In genomic region chr5:124433048-124433447, GRCm38 (mm10) we compare ENCODE assay signal across 13 mouse cellular contexts. TPM values are rescaled to one million over a fixed set of nuclear protein-coding genes. Genes with fewer than 3 reads are reported as not detected.
DNase-seq lines count a peak whose midpoint lies in the region; ATAC-seq and TF ChIP-seq lines count a peak whose summit lies in the region.
"Had no signal": no experiment of that assay in that cellular context is flagged by ENCODE, and none has a peak within 500 bp of the region (broad histone marks: within the 10 kb centered on the region; RNA-seq: fewer than 3 reads in every experiment).

No protein-coding gene starts in this region.

- no peak overlapping the region for H3K4me2 ChIP-seq in forebrain, embryonic 15.5 days (replicated peaks)
- no peak overlapping the region for H3K4me2 ChIP-seq in forebrain, embryonic 16.5 days (ENCODE audit: low read length)
- no peak overlapping the region for H3K4me2 ChIP-seq in intestine, embryonic 15.5 days (replicated peaks)
- H3K4me2 ChIP-seq in intestine, postnatal 0 days (replicated peaks; ENCODE audit: low read depth): no peak overlapping the region
- H3K4me2 ChIP-seq in lung, embryonic 16.5 days (ENCODE audit: low read depth, low read length): no peak overlapping the region
- H3K4me2 ChIP-seq in limb, embryonic 15.5 days: no peak overlapping the region
- H3K4me2 ChIP-seq: embryonic facial prominence, embryonic 13.5 days; limb, embryonic 13.5 days; midbrain, embryonic 11.5 days had no signal

- no peaks in the 10 kb centered on the region for H3K36me3 ChIP-seq in forebrain, embryonic 15.5 days
- no peaks in the 10 kb centered on the region for H3K36me3 ChIP-seq in forebrain, embryonic 16.5 days (ENCODE audit: control insufficient read depth, insufficient read depth)
- no peaks in the 10 kb centered on the region for H3K36me3 ChIP-seq in intestine, embryonic 15.5 days
- H3K36me3 ChIP-seq in intestine, postnatal 0 days (ENCODE audit: control insufficient read depth, insufficient read depth): no peaks in the 10 kb centered on the region
- H3K36me3 ChIP-seq in lung, embryonic 16.5 days (ENCODE audit: control insufficient read depth, insufficient read depth, low read length): no peaks in the 10 kb centered on the region
- no peaks in the 10 kb centered on the region for H3K36me3 ChIP-seq in limb, embryonic 15.5 days
- H3K36me3 ChIP-seq: embryonic facial prominence, embryonic 13.5 days; limb, embryonic 13.5 days had no signal

- no peak overlapping the region for H3K4me3 ChIP-seq in forebrain, embryonic 15.5 days
- H3K4me3 ChIP-seq in forebrain, embryonic 16.5 days (replicated peaks; ENCODE audit: low read length): no peak overlapping the region
- H3K4me3 ChIP-seq in intestine, embryonic 15.5 days (replicated peaks): no peak overlapping the region
- no peak overlapping the region for H3K4me3 ChIP-seq in intestine, postnatal 0 days (ENCODE audit: low read depth, low read length)
- no peak overlapping the region for H3K4me3 ChIP-seq in lung, embryonic 16.5 days (ENCODE audit: low read length)
- H3K4me3 ChIP-seq in limb, embryonic 15.5 days: no peak overlapping the region
- H3K4me3 ChIP-seq: embryonic facial prominence, embryonic 13.5 days; limb, embryonic 13.5 days had no signal

- ATAC-seq in forebrain, embryonic 15.5 days (replicated peaks): peak; percentile 16; the same call in 1 of the 2 replicates
- no peak for ATAC-seq in forebrain, embryonic 16.5 days
- peak; percentile 35; the same call in 1 of the 2 replicates for ATAC-seq in intestine, embryonic 15.5 days
- no peak for ATAC-seq in intestine, postnatal 0 days
- 0 out of 2 replicates have a peak, but pooled peaks have one; percentile 8 for ATAC-seq in lung, embryonic 16.5 days (ENCODE audit: low read depth)
- peak; percentile 30; the same call in 1 of the 2 replicates for ATAC-seq in limb, embryonic 15.5 days (ENCODE audit: insufficient number of reproducible peaks, low FRiP score, low TSS enrichment, low read depth)

- H3K27ac ChIP-seq in forebrain, embryonic 15.5 days (replicated peaks): no peak overlapping the region
- no peak overlapping the region for H3K27ac ChIP-seq in forebrain, embryonic 16.5 days (ENCODE audit: low read length)
- no peak overlapping the region for H3K27ac ChIP-seq in intestine, embryonic 15.5 days
- H3K27ac ChIP-seq in intestine, postnatal 0 days (ENCODE audit: low read depth, low read length): no peak overlapping the region
- H3K27ac ChIP-seq in lung, embryonic 16.5 days (ENCODE audit: low read length): no peak overlapping the region
- H3K27ac ChIP-seq in limb, embryonic 15.5 days: no peak overlapping the region
- H3K27ac ChIP-seq: embryonic facial prominence, embryonic 13.5 days; limb, embryonic 13.5 days; liver, embryonic 14.5 days; stomach, postnatal 0 days had no signal

- H3K9me3 ChIP-seq in forebrain, embryonic 15.5 days: no peaks in the 10 kb centered on the region
- no peaks in the 10 kb centered on the region for H3K9me3 ChIP-seq in forebrain, embryonic 16.5 days (ENCODE audit: control insufficient read depth, low read length)
- H3K9me3 ChIP-seq in intestine, embryonic 15.5 days: no peaks in the 10 kb centered on the region
- H3K9me3 ChIP-seq in intestine, postnatal 0 days (ENCODE audit: control insufficient read depth): no peaks in the 10 kb centered on the region
- H3K9me3 ChIP-seq in lung, embryonic 16.5 days (ENCODE audit: control insufficient read depth, low read length): no peaks in the 10 kb centered on the region
- H3K9me3 ChIP-seq in limb, embryonic 15.5 days: no peaks in the 10 kb centered on the region
- H3K9me3 ChIP-seq: embryonic facial prominence, embryonic 13.5 days; limb, embryonic 13.5 days had no signal

- no peak overlapping the region for H3K9ac ChIP-seq in forebrain, embryonic 15.5 days (replicated peaks)
- H3K9ac ChIP-seq in forebrain, embryonic 16.5 days (replicated peaks; ENCODE audit: low read depth, low read length): no peak overlapping the region
- no peak overlapping the region for H3K9ac ChIP-seq in intestine, embryonic 15.5 days
- H3K9ac ChIP-seq in intestine, postnatal 0 days (ENCODE audit: low read depth, low read length): no peak overlapping the region
- H3K9ac ChIP-seq in lung, embryonic 16.5 days (ENCODE audit: low read length): no peak overlapping the region
- no peak overlapping the region for H3K9ac ChIP-seq in limb, embryonic 15.5 days
- H3K9ac ChIP-seq: embryonic facial prominence, embryonic 13.5 days; forebrain, postnatal 0 days; limb, embryonic 13.5 days; liver, embryonic 14.5 days had no signal

- 72% methylated on average over 2 of the region's 2 CpGs for WGBS in forebrain, embryonic 15.5 days
- 82% methylated on average over 2 of the region's 2 CpGs for whole genome bisulfite sequencing in forebrain, embryonic 16.5 days
- WGBS in intestine, embryonic 15.5 days: 78% methylated on average over 2 of the region's 2 CpGs
- 71% methylated on average over 2 of the region's 2 CpGs for WGBS in intestine, postnatal 0 days
- whole genome bisulfite sequencing in lung, embryonic 16.5 days: 54% methylated on average over 2 of the region's 2 CpGs
- 69% methylated on average over 2 of the region's 2 CpGs for WGBS in limb, embryonic 15.5 days

- no peak for TF ChIP-seq CTCF in intestine, postnatal 0 days (IDR thresholded peaks at IDR 0.05; ENCODE audit: low read depth)

- no peaks in the 10 kb centered on the region for H3K27me3 ChIP-seq in forebrain, embryonic 15.5 days
- H3K27me3 ChIP-seq in forebrain, embryonic 16.5 days (replicated peaks; ENCODE audit: control insufficient read depth, insufficient read depth, low read length): no peaks in the 10 kb centered on the region
- H3K27me3 ChIP-seq in intestine, embryonic 15.5 days (replicated peaks): no peaks in the 10 kb centered on the region
- no peaks in the 10 kb centered on the region for H3K27me3 ChIP-seq in intestine, postnatal 0 days (replicated peaks; ENCODE audit: control insufficient read depth, insufficient read depth, low read length)
- no peaks in the 10 kb centered on the region for H3K27me3 ChIP-seq in lung, embryonic 16.5 days (ENCODE audit: control insufficient read depth, insufficient read depth, low read depth, low read length)
- H3K27me3 ChIP-seq in limb, embryonic 15.5 days: no peaks in the 10 kb centered on the region
- H3K27me3 ChIP-seq: embryonic facial prominence, embryonic 13.5 days; limb, embryonic 13.5 days had no signal

- no peak for DNase-seq in lung, postnatal 10 days

- H3K4me1 ChIP-seq in forebrain, embryonic 15.5 days: no peaks in the 10 kb centered on the region
- H3K4me1 ChIP-seq in forebrain, embryonic 16.5 days (replicated peaks; ENCODE audit: control insufficient read depth, insufficient read depth, low read length): no peaks in the 10 kb centered on the region
- no peaks in the 10 kb centered on the region for H3K4me1 ChIP-seq in intestine, embryonic 15.5 days (replicated peaks)
- H3K4me1 ChIP-seq in intestine, postnatal 0 days (replicated peaks; ENCODE audit: control insufficient read depth, insufficient read depth, low read length): no peaks in the 10 kb centered on the region
- H3K4me1 ChIP-seq in lung, embryonic 16.5 days (replicated peaks; ENCODE audit: control insufficient read depth, insufficient read depth, low read length): no peaks in the 10 kb centered on the region
- H3K4me1 ChIP-seq in limb, embryonic 15.5 days: no peaks in the 10 kb centered on the region
- H3K4me1 ChIP-seq: embryonic facial prominence, embryonic 13.5 days; limb, embryonic 13.5 days had no signal

RNA-seq across cellular contexts. Expression of gene Kmt5a, which starts 6.7 kb away (rescaled TPM):
- polyA plus RNA-seq in forebrain, embryonic 15.5 days (2015; fragmentation: Nextera tagmentation; extraction: Ambion mirVana): 36.3 and 56.7 TPM in 2 replicates
- polyA plus RNA-seq in forebrain, embryonic 16.5 days (2015; fragmentation: Nextera tagmentation; extraction: Ambion mirVana): 21.5 and 21.9 TPM in 2 replicates
- 93.5 and 105 TPM in 2 replicates for polyA plus RNA-seq in intestine, embryonic 15.5 days (2015; fragmentation: Nextera tagmentation; extraction: Ambion mirVana)
- polyA plus RNA-seq in intestine, postnatal 0 days (2015; fragmentation: Nextera tagmentation; extraction: Ambion mirVana): 77.5 and 80.5 TPM in 2 replicates
- 31.3 and 32.2 TPM in 2 replicates for polyA plus RNA-seq in lung, embryonic 16.5 days (2015; fragmentation: Nextera tagmentation; extraction: Ambion mirVana)
- polyA plus RNA-seq in limb, embryonic 15.5 days (2015; fragmentation: Nextera tagmentation; extraction: Ambion mirVana): 56.3 and 64.5 TPM in 2 replicates

RNA-seq across cellular contexts. Expression of gene Sbno1, which starts 7.2 kb away (rescaled TPM):
- polyA plus RNA-seq in forebrain, embryonic 15.5 days (2015; fragmentation: Nextera tagmentation; extraction: Ambion mirVana): 101 and 111 TPM in 2 replicates
- 109 and 110 TPM in 2 replicates for polyA plus RNA-seq in forebrain, embryonic 16.5 days (2015; fragmentation: Nextera tagmentation; extraction: Ambion mirVana)
- 78.6 and 90.3 TPM in 2 replicates for polyA plus RNA-seq in intestine, embryonic 15.5 days (2015; fragmentation: Nextera tagmentation; extraction: Ambion mirVana)
- 49.3 and 56.6 TPM in 2 replicates for polyA plus RNA-seq in intestine, postnatal 0 days (2015; fragmentation: Nextera tagmentation; extraction: Ambion mirVana)
- polyA plus RNA-seq in lung, embryonic 16.5 days (2015; fragmentation: Nextera tagmentation; extraction: Ambion mirVana): 80.8 and 81.2 TPM in 2 replicates
- 70.7 and 71.9 TPM in 2 replicates for polyA plus RNA-seq in limb, embryonic 15.5 days (2015; fragmentation: Nextera tagmentation; extraction: Ambion mirVana)

RNA-seq across cellular contexts. Expression of gene Rilpl2, which starts 45.1 kb away (rescaled TPM):
- polyA plus RNA-seq in forebrain, embryonic 15.5 days (2015; fragmentation: Nextera tagmentation; extraction: Ambion mirVana): 26.3 and 27.8 TPM in 2 replicates
- polyA plus RNA-seq in forebrain, embryonic 16.5 days (2015; fragmentation: Nextera tagmentation; extraction: Ambion mirVana): 26.4 and 28.0 TPM in 2 replicates
- polyA plus RNA-seq in intestine, embryonic 15.5 days (2015; fragmentation: Nextera tagmentation; extraction: Ambion mirVana): 44.0 and 46.2 TPM in 2 replicates
- 48.2 and 49.7 TPM in 2 replicates for polyA plus RNA-seq in intestine, postnatal 0 days (2015; fragmentation: Nextera tagmentation; extraction: Ambion mirVana)
- 29.4 and 32.7 TPM in 2 replicates for polyA plus RNA-seq in lung, embryonic 16.5 days (2015; fragmentation: Nextera tagmentation; extraction: Ambion mirVana)
- 33.6 and 36.1 TPM in 2 replicates for polyA plus RNA-seq in limb, embryonic 15.5 days (2015; fragmentation: Nextera tagmentation; extraction: Ambion mirVana)

RNA-seq across cellular contexts. Expression of gene Snrnp35, which starts 49.9 kb away (rescaled TPM):
- 24.9 and 26.0 TPM in 2 replicates for polyA plus RNA-seq in forebrain, embryonic 15.5 days (2015; fragmentation: Nextera tagmentation; extraction: Ambion mirVana)
- 21.8 and 25.1 TPM in 2 replicates for polyA plus RNA-seq in forebrain, embryonic 16.5 days (2015; fragmentation: Nextera tagmentation; extraction: Ambion mirVana)
- polyA plus RNA-seq in intestine, embryonic 15.5 days (2015; fragmentation: Nextera tagmentation; extraction: Ambion mirVana): 21.4 and 23.6 TPM in 2 replicates
- 15.5 and 17.9 TPM in 2 replicates for polyA plus RNA-seq in intestine, postnatal 0 days (2015; fragmentation: Nextera tagmentation; extraction: Ambion mirVana)
- 23.0 and 25.6 TPM in 2 replicates for polyA plus RNA-seq in lung, embryonic 16.5 days (2015; fragmentation: Nextera tagmentation; extraction: Ambion mirVana)
- polyA plus RNA-seq in limb, embryonic 15.5 days (2015; fragmentation: Nextera tagmentation; extraction: Ambion mirVana): 23.6 and 25.1 TPM in 2 replicates

Comparison
In these comparisons a context has a peak if more than half of its experiments do, and no peak if none do; other contexts are left out.
1. ATAC-seq: peak in forebrain, embryonic 15.5 days (single experiment), intestine, embryonic 15.5 days (single experiment), lung, embryonic 16.5 days (single experiment) and limb, embryonic 15.5 days (single experiment); none in forebrain, embryonic 16.5 days (single experiment) and intestine, postnatal 0 days (single experiment).